Mouse (Mus musculus) CH12.LX (cell line): Measurements from ENCODE around the gene Kdelr2.

Source experiments
- BHLHE40 ChIP-seq: IDR thresholded peaks from 2 replicates; pipeline ENCODE4 v1.6.1; 2011; ENCODE audit warnings: mild to moderate bottlenecking, low read depth, low read length, improper control_type of control experiment
- CHD2 ChIP-seq: IDR thresholded peaks from 2 replicates; pipeline ENCODE4 v1.6.1; 2011; ENCODE audit warnings: low read length, improper control_type of control experiment
- CTCF ChIP-seq, 2 experiments: IDR thresholded peaks in 1 of 2; conservative IDR thresholded peaks in 1 of 2; 2 replicates each; pipeline ENCODE4 v1.5.1; 2011 to 2012; ENCODE audit warnings: low read depth in 2 of 2, low read length in 2 of 2, improper control_type of control experiment in 1 of 2, inconsistent platforms in 1 of 2, mild to moderate bottlenecking in 1 of 2, moderate library complexity in 1 of 2
- E2F4 ChIP-seq: IDR thresholded peaks from 2 replicates; pipeline ENCODE4 v1.6.1; 2011; ENCODE audit warnings: low read depth, low read length, improper control_type of control experiment; ENCODE audit not compliant: insufficient replicate concordance
- EP300 ChIP-seq: IDR thresholded peaks from 2 replicates; pipeline ENCODE4 v1.6.1; 2011; ENCODE audit warnings: low read length, improper control_type of control experiment
- MXI1 ChIP-seq: IDR thresholded peaks from 2 replicates; pipeline ENCODE4 v1.6.1; 2011; ENCODE audit warnings: mild to moderate bottlenecking, low read depth, low read length, improper control_type of control experiment
- MYC ChIP-seq: IDR thresholded peaks from 2 replicates; pipeline ENCODE4 v1.6.1; 2011; ENCODE audit warnings: low read depth, mild to moderate bottlenecking, improper control_type of control experiment, low read length
- POLR2A ChIP-seq: IDR thresholded peaks from 2 replicates; pipeline ENCODE4 v1.6.1; 2011; ENCODE audit warnings: low read depth, mild to moderate bottlenecking, improper control_type of control experiment, low read length
- TBP ChIP-seq: conservative IDR thresholded peaks from 2 replicates; pipeline ENCODE4 v1.6.1; 2011; ENCODE audit warnings: low read depth, low read length, improper control_type of control experiment
- USF1 ChIP-seq: IDR thresholded peaks from 2 replicates; pipeline ENCODE4 v1.6.1; 2014; ENCODE audit warnings: low read depth, mild to moderate bottlenecking, inconsistent platforms, low read length, improper control_type of control experiment
- USF2 ChIP-seq: conservative IDR thresholded peaks from 2 replicates; pipeline ENCODE4 v1.6.1; 2011; ENCODE audit warnings: low read depth, low read length, improper control_type of control experiment

- TF ChIP-seq TBP (no peak), MXI1 (no peak), CHD2 (no peak), USF2 (no peak), POLR2A (no peak), CTCF (conservative IDR thresholded peaks at IDR 0.05 in 1 of 2, IDR thresholded peaks at IDR 0.05 in 1 of 2; ENCODE audit: low read depth in 2 of 2, low read length in 2 of 2) (no peak), MYC (no peak), E2F4 (no peak), EP300 (no peak), USF1 (no peak), BHLHE40 (no peak)
Measured at GRCm38 (mm10) chr5:143464757-143465118, 61.1 kb downstream of the Kdelr2 start.
